Mouse (Mus musculus) MEL (cell line): Measurements from ENCODE around the gene Vps26c. TPM values are rescaled to one million over a fixed set of nuclear protein-coding genes. Genes with fewer than 3 reads are reported as not detected.

Experiments used
- DNase-seq: peaks from one replicate; pipeline ENCODE4 v3.0.0; 2011; ENCODE audit warnings: low read depth, low spot score
- H3K27ac ChIP-seq: 2 replicates; pipeline ENCODE4 v1.5.1; 2012; ENCODE audit warnings: low read depth, mild to moderate bottlenecking, control low read depth, low read length, moderate library complexity; ENCODE audit not compliant: control insufficient read depth
- H3K27me3 ChIP-seq, 2 experiments: fragments of 150-350 bp in 1 of 2; sonication (generic) in 1 of 2; 2 replicates each; pipeline ENCODE4 v1.6.1; 2012; ENCODE audit warnings: low read length in 2 of 2, mild to moderate bottlenecking in 2 of 2, improper control_type of control experiment in 1 of 2, moderate library complexity in 1 of 2; ENCODE audit not compliant: insufficient read depth in 2 of 2, control insufficient read depth in 1 of 2
- H3K36me3 ChIP-seq, 2 experiments: 2 replicates each; pipeline ENCODE4 v1.6.1; 2012 to 2014; ENCODE audit warnings: low read length in 2 of 2, improper control_type of control experiment in 1 of 2, inconsistent platforms in 1 of 2, mild to moderate bottlenecking in 1 of 2; ENCODE audit not compliant: insufficient read depth in 2 of 2, control insufficient read depth in 1 of 2
- H3K4me1 ChIP-seq, 2 experiments: fragments of 150-350 bp in 1 of 2; sonication (generic) in 1 of 2; 2 replicates each; pipeline ENCODE4 v1.6.1; 2012; ENCODE audit warnings: low read length in 2 of 2, improper control_type of control experiment in 1 of 2, mild to moderate bottlenecking in 1 of 2; ENCODE audit not compliant: insufficient read depth in 2 of 2, control insufficient read depth in 1 of 2
- H3K4me3 ChIP-seq, 2 experiments: fragments of 150-350 bp in 1 of 2; sonication (generic) in 1 of 2; 2 replicates each; pipeline ENCODE4 v1.5.1; 2012; ENCODE audit warnings: low read depth in 2 of 2, low read length in 2 of 2, mild to moderate bottlenecking in 2 of 2, moderate library complexity in 2 of 2, control low read depth in 1 of 2, improper control_type of control experiment in 1 of 2; ENCODE audit not compliant: control insufficient read depth in 1 of 2, insufficient read depth in 1 of 2
- H3K79me2 ChIP-seq: 2 replicates; pipeline ENCODE4 v1.6.1; 2012; ENCODE audit warnings: mild to moderate bottlenecking, low read length, moderate library complexity; ENCODE audit not compliant: control insufficient read depth, poor library complexity, insufficient read depth
- H3K9ac ChIP-seq: 2 replicates; pipeline ENCODE4 v1.6.1; 2012; ENCODE audit warnings: low read depth, mild to moderate bottlenecking, control low read depth, low read length, moderate library complexity; ENCODE audit not compliant: control insufficient read depth, poor library complexity, severe bottlenecking
- H3K9me3 ChIP-seq: fragments of 150-350 bp; sonication (generic); replicated peaks from 2 replicates; pipeline ENCODE4 v1.6.1; 2012; ENCODE audit warnings: mild to moderate bottlenecking, low read length, improper control_type of control experiment, moderate library complexity; ENCODE audit not compliant: insufficient read depth
- CHD1 ChIP-seq: IDR thresholded peaks from 2 replicates; pipeline ENCODE4 v1.6.1; 2012; ENCODE audit warnings: low read depth, mild to moderate bottlenecking, inconsistent platforms, low read length, improper control_type of control experiment
- ELF1 ChIP-seq: IDR thresholded peaks from 2 replicates; pipeline ENCODE4 v1.6.1; 2014; ENCODE audit warnings: low read depth, mild to moderate bottlenecking, inconsistent platforms, low read length, improper control_type of control experiment, moderate library complexity
- ETS1 ChIP-seq: IDR thresholded peaks from 2 replicates; pipeline ENCODE4 v1.6.1; 2012; ENCODE audit warnings: low read depth, mild to moderate bottlenecking, inconsistent platforms, low read length, improper control_type of control experiment, moderate library complexity
- GATA1 ChIP-seq: IDR thresholded peaks from 2 replicates; pipeline ENCODE4 v1.6.1; 2011; ENCODE audit warnings: low read depth, low read length, improper control_type of control experiment
- JUND ChIP-seq: IDR thresholded peaks from 2 replicates; pipeline ENCODE4 v1.6.1; 2011; ENCODE audit warnings: low read depth, mild to moderate bottlenecking, improper control_type of control experiment, low read length
- KAT2A ChIP-seq: conservative IDR thresholded peaks from 2 replicates; pipeline ENCODE4 v1.6.1; 2012; ENCODE audit warnings: low read depth, low read length, improper control_type of control experiment, inconsistent platforms
- MYB ChIP-seq: IDR thresholded peaks from 2 replicates; pipeline ENCODE4 v1.6.1; 2011; ENCODE audit warnings: mild to moderate bottlenecking, low read depth, low read length, improper control_type of control experiment
- MYC ChIP-seq: IDR thresholded peaks from 2 replicates; pipeline ENCODE4 v1.6.1; 2011; ENCODE audit warnings: low read depth, mild to moderate bottlenecking, low read length, improper control_type of control experiment, moderate library complexity
- NRF1 ChIP-seq: IDR thresholded peaks from 2 replicates; pipeline ENCODE4 v1.6.1; 2014; ENCODE audit warnings: low read depth, mild to moderate bottlenecking, inconsistent platforms, low read length, improper control_type of control experiment, moderate library complexity; ENCODE audit not compliant: poor library complexity, insufficient read depth, severe bottlenecking
- RAD21 ChIP-seq: IDR thresholded peaks from 2 replicates; pipeline ENCODE4 v1.6.1; 2011; ENCODE audit warnings: mild to moderate bottlenecking, low read depth, low read length, improper control_type of control experiment
- TAL1 ChIP-seq: IDR thresholded peaks from 2 replicates; pipeline ENCODE4 v1.6.1; 2012; ENCODE audit warnings: mild to moderate bottlenecking, inconsistent platforms, low read length, moderate library complexity, mixed read lengths
- TBP ChIP-seq: IDR thresholded peaks from 2 replicates; pipeline ENCODE4 v1.8.0; 2011; ENCODE audit warnings: low read depth, low read length, improper control_type of control experiment
- USF1 ChIP-seq: IDR thresholded peaks from 2 replicates; pipeline ENCODE4 v1.6.1; 2014; ENCODE audit warnings: low read depth, mild to moderate bottlenecking, inconsistent platforms, low read length, improper control_type of control experiment, moderate library complexity
- ZMIZ1 ChIP-seq: IDR thresholded peaks from 2 replicates; pipeline ENCODE4 v1.6.1; 2012; ENCODE audit warnings: low read depth, mild to moderate bottlenecking, inconsistent platforms, low read length, improper control_type of control experiment, moderate library complexity
- ZNF384 ChIP-seq: IDR thresholded peaks from 2 replicates; pipeline ENCODE4 v1.6.1; 2012; ENCODE audit warnings: low read depth, mild to moderate bottlenecking, inconsistent platforms, low read length, improper control_type of control experiment
- polyA plus RNA-seq, 2 experiments: library from polyadenylated mRNA; stranded (reverse) in 1 of 2; unstranded in 1 of 2; fragments of >175 nt in 1 of 2; fragments of >200 nt in 1 of 2; gene quantifications; 2 replicates each; pipeline versions ENCODE4 v1.2.1 to v1.2.4; 2012; ENCODE audit warnings: low replicate concordance in 2 of 2, low read depth in 1 of 2; ENCODE audit not compliant: insufficient read length in 2 of 2, insufficient read depth in 1 of 2, missing spikeins in 1 of 2
- total RNA-seq: library from RNA; depleted of rRNA; stranded (reverse); fragments of 300-350 nt; gene quantifications from 2 replicates; pipeline ENCODE4 v1.2.3, GENCODE M21; 2012

Gene Vps26c
- total and polyA plus RNA-seq, 3 experiments = 20.9 to 23.7 TPM; not detected in 1

GRCm38 (mm10) chr16:94551934-94552333 lies 25.3 kb upstream of the Vps26c start:
- Histone ChIP-seq H3K27me3 (no peaks in the 10 kb centered on the region), H3K27ac (no peak overlapping the region), H3K9me3 (no peaks in the 10 kb centered on the region), H3K36me3 (no peaks in the 10 kb centered on the region), H3K79me2 (no peaks in the 10 kb centered on the region), H3K4me3 (no peak overlapping the region), H3K9ac (no peak overlapping the region), H3K4me1 (no peaks in the 10 kb centered on the region; a peak in 1 of 4 replicates)
- TF ChIP-seq USF1 = no peak
- no peak for TF ChIP-seq JUND
- no peak for TF ChIP-seq TBP
- no peak for TF ChIP-seq ZMIZ1
- TF ChIP-seq TAL1 = no peak
- TF ChIP-seq GATA1 = no peak
- TF ChIP-seq MYB = no peak
- TF ChIP-seq ZNF384 = no peak
- no peak for TF ChIP-seq NRF1
- TF ChIP-seq KAT2A = no peak
- TF ChIP-seq CHD1 = no peak
- no peak for TF ChIP-seq ETS1
- peak; percentile 39 for DNase-seq

DNA sequence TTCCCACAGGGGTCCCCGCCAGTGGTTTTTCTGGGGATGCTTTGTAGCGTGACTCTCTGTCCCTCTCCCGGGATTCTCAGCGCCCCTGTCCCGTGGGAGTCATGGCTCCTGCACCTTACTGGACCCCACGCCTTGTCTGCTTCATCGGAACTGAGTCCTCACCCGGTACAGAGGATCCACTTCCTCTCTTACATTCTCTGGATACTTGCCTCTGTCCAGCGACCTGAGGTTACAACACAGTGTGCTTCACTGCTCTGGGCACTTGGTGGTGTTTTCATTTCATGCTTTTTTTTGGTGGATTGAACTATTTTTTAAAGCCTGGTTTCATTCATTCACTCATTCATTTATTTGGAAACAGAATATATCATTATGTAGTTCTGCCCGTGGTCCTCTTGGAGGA lies 23.2 kb upstream of the Vps26c start:
- DNase-seq = no peak
- no peak overlapping the region for H3K9ac ChIP-seq

More for the DNA sequence above, 23.2 kb upstream of the Vps26c start:
- no peak for TF ChIP-seq GATA1
- no peak for TF ChIP-seq RAD21
- TF ChIP-seq ELF1 = no peak
- no peak for TF ChIP-seq MYB
- no peak for TF ChIP-seq MYC
- Histone ChIP-seq H3K4me1 (peaks cover 0 to 2% of the 10 kb centered on the region in 2 experiments; a peak in 2 of 4 replicates), H3K36me3 (no peaks in the 10 kb centered on the region), H3K4me3 (no peak overlapping the region), H3K79me2 (no peaks in the 10 kb centered on the region), H3K9me3 (no peaks in the 10 kb centered on the region), H3K27ac (no peak overlapping the region), H3K27me3 (no peaks in the 10 kb centered on the region)
